Mouse (Mus musculus) C2C12 (cell line): ENCODE data around the gene Golga4.

Experiments used
- CEBPB ChIP-seq: IDR thresholded peaks from one replicate; pipeline ENCODE4 v1.6.1; 2011; ENCODE audit warnings: low read depth, mild to moderate bottlenecking, control low read depth, moderate library complexity
- CTCF ChIP-seq: IDR thresholded peaks from one replicate; pipeline ENCODE4 v1.5.1; 2011; ENCODE audit not compliant: control insufficient read depth, insufficient read depth, insufficient read length
- FOSL1 ChIP-seq: IDR thresholded peaks from one replicate; pipeline ENCODE4 v1.8.0; 2011; ENCODE audit warnings: mild to moderate bottlenecking, low read length; ENCODE audit not compliant: poor library complexity, insufficient read depth, severe bottlenecking
- MAX ChIP-seq: IDR thresholded peaks from one replicate; pipeline ENCODE4 v1.6.1; 2011; ENCODE audit warnings: mild to moderate bottlenecking, control low read depth
- MYOD1 ChIP-seq: IDR thresholded peaks from one replicate; pipeline ENCODE4 v1.6.1; 2011; ENCODE audit warnings: low read depth; ENCODE audit not compliant: control insufficient read depth, insufficient read length
- MYOG ChIP-seq: IDR thresholded peaks from one replicate; pipeline ENCODE4 v1.6.1; 2011; ENCODE audit not compliant: control insufficient read depth, insufficient read length; ENCODE audit errors: extremely low read depth
- USF1 ChIP-seq: IDR thresholded peaks from one replicate; pipeline ENCODE4 v1.6.1; 2011; ENCODE audit warnings: low read depth, mild to moderate bottlenecking, control low read depth, moderate library complexity

GRCm38 (mm10) chr9:118488138-118488895 lies 17.8 kb upstream of the Golga4 start:
- no peak for TF ChIP-seq CTCF
- TF ChIP-seq MAX, result no peak
- no peak for TF ChIP-seq MYOG
- TF ChIP-seq MYOD1, result no peak
- TF ChIP-seq USF1, result no peak
- no peak for TF ChIP-seq CEBPB
- TF ChIP-seq FOSL1, result no peak
